Mouse (Mus musculus) midbrain, embryonic 14.5 days (tissue): ENCODE measurements around the gene Atp23. TPM values are rescaled to one million over a fixed set of nuclear protein-coding genes. Genes with fewer than 3 reads are reported as not detected.
"Not testable (repeated sequence)": the region's sequence is repeated elsewhere in the genome, so short reads cannot be mapped to it uniquely, and the experiment has no call there.

Experiments used
- ATAC-seq: fragments of 200-750 bp; cut with Nextera tagmentation; 2 replicates; pipeline ENCODE4 v1.8.0; 2017; ENCODE audit warnings: moderate number of reproducible peaks, moderate library complexity; ENCODE audit not compliant: low FRiP score, low TSS enrichment
- DNase-seq: peaks from one replicate; pipeline ENCODE4 v3.0.0-alpha.2; 2015
- H3K27ac ChIP-seq: fragments of 300-500 bp; sonication (generic); replicated peaks from 2 replicates; pipeline ENCODE4 v1.5.1; 2014; ENCODE audit warnings: mild to moderate bottlenecking, low read depth, low read length, moderate library complexity
- H3K27me3 ChIP-seq: fragments of 300-500 bp; sonication (generic); 2 replicates; pipeline ENCODE4 v1.6.1; 2014; ENCODE audit warnings: low read length, control low read depth, mixed read lengths; ENCODE audit not compliant: control insufficient read depth, insufficient read depth
- H3K36me3 ChIP-seq: fragments of 300-500 bp; sonication (generic); 2 replicates; pipeline ENCODE4 v1.6.1; 2014; ENCODE audit warnings: low read length, control low read depth; ENCODE audit not compliant: control insufficient read depth, insufficient read depth
- H3K4me1 ChIP-seq: fragments of 300-500 bp; sonication (generic); 2 replicates; pipeline ENCODE4 v1.6.1; 2014; ENCODE audit warnings: mild to moderate bottlenecking, antibody characterized with exemption, low read length, control low read depth; ENCODE audit not compliant: control insufficient read depth, insufficient read depth
- H3K4me2 ChIP-seq: fragments of 300-500 bp; sonication (generic); 2 replicates; pipeline ENCODE4 v1.6.1; 2014; ENCODE audit warnings: mild to moderate bottlenecking, low read length, moderate library complexity
- H3K4me3 ChIP-seq: fragments of 300-500 bp; sonication (generic); replicated peaks from 2 replicates; pipeline ENCODE4 v1.5.1; 2014; ENCODE audit warnings: low read depth, low read length
- H3K9ac ChIP-seq: fragments of 300-500 bp; sonication (generic); replicated peaks from 2 replicates; pipeline ENCODE4 v1.6.1; 2014; ENCODE audit warnings: mild to moderate bottlenecking, low read length, moderate library complexity
- H3K9me3 ChIP-seq: fragments of 300-500 bp; sonication (generic); 2 replicates; pipeline ENCODE4 v1.6.1; 2016; ENCODE audit warnings: low read length, control low read depth, mixed read lengths; ENCODE audit not compliant: control insufficient read depth
- WGBS: fragments of 180-500 bp; shearing (Covaris S2); extraction: QIAGEN DNeasy Blood & Tissue Kit; methylation state at CpG from one replicate; pipeline ENCODE4 v1.1.7; 2014; 5-methylcytosine and 5-hydroxymethylcytosine counted together
- polyA plus RNA-seq: library from polyadenylated mRNA; unstranded; fragments of >200 nt; fragmentation: Nextera tagmentation; extraction: Ambion mirVana; gene quantifications from 2 replicates; pipeline ENCODE4 v1.2.1, GENCODE M21; 2014

The Atp23 gene
- polyA plus RNA-seq, 1 experiment from 2014 or later, result 13.6 TPM

DNA sequence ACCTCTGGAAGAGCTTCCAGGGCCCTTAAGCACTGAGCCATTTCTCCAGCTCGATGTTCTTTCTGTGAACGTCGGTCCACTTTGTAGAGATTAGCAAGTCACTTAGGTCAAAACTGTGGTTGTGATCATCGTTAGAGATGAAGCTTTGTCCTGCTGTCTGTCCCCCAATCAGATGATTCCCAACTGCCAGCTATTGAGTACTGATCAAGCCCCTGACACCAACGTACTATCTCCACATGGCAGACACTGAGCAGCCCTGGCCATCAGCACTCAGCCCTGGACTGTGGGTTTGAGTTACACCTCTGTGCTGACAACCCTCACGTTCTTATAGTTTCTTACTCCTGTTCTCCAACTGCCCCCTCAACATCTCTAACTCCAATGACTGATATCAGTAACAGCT lies 74.2 kb downstream of the Atp23 start:
- Histone ChIP-seq H3K27ac (no peak overlapping the region), H3K4me1 (0 out of 2 replicates have a peak, but pooled peaks cover 9% of the 10 kb centered on the region), H3K4me2 (no peak overlapping the region), H3K36me3 (no peaks in the 10 kb centered on the region), H3K4me3 (no peak overlapping the region), H3K9me3 (no peaks in the 10 kb centered on the region), H3K27me3 (no peaks in the 10 kb centered on the region), H3K9ac (no peak overlapping the region)
- 96% methylated on average over 6 of the region's 6 CpGs for WGBS
- ATAC-seq (no peak), DNase-seq (no peak)

DNA sequence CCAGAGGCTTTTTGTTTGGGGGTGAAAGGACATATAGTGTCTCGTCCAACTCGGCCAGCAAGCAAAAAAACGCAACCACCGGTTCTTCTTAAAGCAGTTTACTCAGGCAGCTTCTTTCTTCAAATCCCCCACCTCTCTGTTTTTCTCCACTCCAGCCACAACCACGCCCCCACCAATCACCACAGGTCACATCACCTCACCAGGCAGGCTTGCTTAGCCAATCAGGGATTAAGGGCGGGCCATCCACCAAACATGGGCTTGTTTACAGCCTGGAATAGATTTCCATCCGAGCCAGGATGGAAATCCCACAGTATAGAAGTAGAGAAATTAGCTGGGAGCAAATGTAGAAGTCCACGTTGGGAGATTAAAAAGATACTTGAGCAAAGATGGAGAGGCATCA lies 74.9 kb downstream of the Atp23 start:
- H3K4me3 ChIP-seq, DNase-seq, H3K4me2 ChIP-seq, H3K36me3 ChIP-seq, H3K27ac ChIP-seq, H3K9ac ChIP-seq, H3K4me1 ChIP-seq, H3K9me3 ChIP-seq, ATAC-seq, H3K27me3 ChIP-seq: not testable (repeated sequence)
- 87% methylated on average over 8 of the region's 8 CpGs for WGBS

DNA sequence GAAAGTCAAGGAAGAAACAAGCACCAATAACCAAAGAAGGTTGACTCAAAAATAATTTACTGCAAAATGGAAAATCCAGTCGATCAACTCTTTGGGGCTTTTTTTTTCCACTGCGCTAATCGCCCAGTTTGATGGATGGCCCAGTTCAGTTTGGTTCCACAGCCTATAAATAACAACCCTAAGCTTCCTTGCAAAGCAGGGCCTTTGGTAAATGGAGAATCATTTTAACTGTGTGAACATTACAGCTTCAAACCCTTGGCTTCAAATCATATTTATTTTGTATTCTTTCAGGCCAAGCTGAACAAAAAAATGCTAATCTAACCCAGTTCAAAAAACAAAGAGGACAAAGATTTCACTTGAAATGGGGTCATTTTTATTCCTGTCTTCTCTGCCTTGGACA lies 78.7 kb downstream of the Atp23 start:
- H3K27me3 ChIP-seq, result no peaks in the 10 kb centered on the region
- H3K27ac ChIP-seq, result no peak overlapping the region
- H3K4me1 ChIP-seq, result no peaks in the 10 kb centered on the region
- DNase-seq, result no peak
- no peak overlapping the region for H3K4me2 ChIP-seq
- no peaks in the 10 kb centered on the region for H3K36me3 ChIP-seq
- no peaks in the 10 kb centered on the region for H3K9me3 ChIP-seq
- ATAC-seq, result no peak
- no peak overlapping the region for H3K9ac ChIP-seq
- no peak overlapping the region for H3K4me3 ChIP-seq
- WGBS, result 83% methylated on average over 3 of the region's 3 CpGs

Other genes starting within 250 kb of the Atp23 start
- 19.1 and 26.2 TPM in 2 replicates for gene Ctdsp2, start 77.4 kb upstream of the Atp23 start, polyA plus RNA-seq
- gene Avil, start 99.4 kb upstream of the Atp23 start, polyA plus RNA-seq, result 1.9 and 2.1 TPM in 2 replicates
- gene Tsfm, start 129.5 kb upstream of the Atp23 start, polyA plus RNA-seq, result 56.0 and 64.9 TPM in 2 replicates
- 17.4 and 20.8 TPM in 2 replicates for gene Mettl1, start 140.1 kb upstream of the Atp23 start, polyA plus RNA-seq
- gene Eef1akmt3, start 140.2 kb upstream of the Atp23 start, polyA plus RNA-seq, result 0.08 and 0.22 TPM in 2 replicates
- not detected in 2 replicates for gene Cyp27b1, start 146.9 kb upstream of the Atp23 start, polyA plus RNA-seq
- gene March9, start 158.8 kb upstream of the Atp23 start, polyA plus RNA-seq, result 11.8 and 17.4 TPM in 2 replicates
- gene Cdk4, start 162.2 kb upstream of the Atp23 start, polyA plus RNA-seq, result 1,072 and 1,231 TPM in 2 replicates
- 67.7 and 71.7 TPM in 2 replicates for gene Tspan31, start 168.9 kb upstream of the Atp23 start, polyA plus RNA-seq
- gene Agap2, start 173.9 kb upstream of the Atp23 start, polyA plus RNA-seq, result 8.1 and 13.1 TPM in 2 replicates
- gene Os9, start 219.8 kb upstream of the Atp23 start, polyA plus RNA-seq, result 82.1 and 82.7 TPM in 2 replicates